Mouse (Mus musculus): Measurements from ENCODE around the gene Tbc1d2.

GRCm38 (mm10) chr4:46578228-46578627, 71.8 kb downstream of the Tbc1d2 start:
- TF ChIP-seq CTCF (IDR thresholded peaks at IDR 0.05; ENCODE audit: low read depth, low read length) (no peak), POLR2A (IDR thresholded peaks at IDR 0.05; ENCODE audit: borderline replicate concordance, low read depth, low read length) (no peak)
